16 mouse cellular contexts compared by ENCODE assay signal in the genomic region with DNA sequence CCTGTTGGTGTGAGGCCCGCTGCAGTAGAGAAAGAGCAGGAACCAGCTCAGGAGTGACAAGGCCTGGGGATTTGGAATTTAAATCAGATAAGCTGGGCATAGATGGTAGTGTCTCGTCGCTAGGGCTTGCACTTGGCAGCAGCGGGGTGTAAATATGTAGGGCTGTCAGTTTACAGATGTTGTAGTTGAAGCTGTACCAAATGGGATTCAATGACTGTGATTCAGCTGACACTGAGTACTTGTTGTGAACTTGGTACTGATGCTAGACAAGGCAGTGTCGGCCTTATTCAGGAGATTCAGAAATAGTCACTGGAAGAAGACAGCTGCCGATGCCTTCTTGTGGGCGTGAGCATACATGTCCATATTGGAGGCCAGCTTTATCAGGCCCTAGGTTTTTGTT. TPM values are rescaled to one million over a fixed set of nuclear protein-coding genes. Genes with fewer than 3 reads are reported as not detected.
DNase-seq lines count a peak whose midpoint lies in the region; ATAC-seq and TF ChIP-seq lines count a peak whose summit lies in the region.
"Had no signal": no experiment of that assay in that cellular context is flagged by ENCODE, and none has a peak within 500 bp of the region (broad histone marks: within the 10 kb centered on the region; RNA-seq: fewer than 3 reads in every experiment).

No protein-coding gene starts in this region.

- H3K4me2 ChIP-seq in hindbrain, postnatal 0 days (ENCODE audit: low read depth, low read length): no peak overlapping the region
- no peak overlapping the region for H3K4me2 ChIP-seq in hindbrain, embryonic 13.5 days
- no peak overlapping the region for H3K4me2 ChIP-seq in neural tube, embryonic 13.5 days
- H3K4me2 ChIP-seq in neural tube, embryonic 15.5 days: no peak overlapping the region
- H3K4me2 ChIP-seq: heart, embryonic 11.5 days; hindbrain, embryonic 14.5 days; limb, embryonic 13.5 days had no signal

- peaks cover 4% of the 10 kb centered on the region; the same call in 1 of the 2 replicates for H3K4me1 ChIP-seq in hindbrain, postnatal 0 days (ENCODE audit: insufficient read depth, low read length)
- H3K4me1 ChIP-seq in hindbrain, embryonic 13.5 days (replicated peaks): peaks cover 13% of the 10 kb centered on the region
- peaks cover 15% of the 10 kb centered on the region for H3K4me1 ChIP-seq in neural tube, embryonic 13.5 days (replicated peaks)
- H3K4me1 ChIP-seq in neural tube, embryonic 15.5 days: peaks cover 11% of the 10 kb centered on the region

- no peaks in the 10 kb centered on the region for H3K9me3 ChIP-seq in hindbrain, postnatal 0 days (ENCODE audit: low read length)
- H3K9me3 ChIP-seq in hindbrain, embryonic 13.5 days: no peaks in the 10 kb centered on the region
- no peaks in the 10 kb centered on the region for H3K9me3 ChIP-seq in neural tube, embryonic 13.5 days
- no peaks in the 10 kb centered on the region for H3K9me3 ChIP-seq in neural tube, embryonic 15.5 days (replicated peaks)
- H3K9me3 ChIP-seq: limb, embryonic 13.5 days; midbrain, embryonic 10.5 days had no signal

- 67% methylated on average over 7 of the region's 7 CpGs for WGBS in hindbrain, postnatal 0 days
- WGBS in hindbrain, embryonic 13.5 days: 89% methylated on average over 7 of the region's 7 CpGs
- WGBS in neural tube, embryonic 13.5 days: 78% methylated on average over 7 of the region's 7 CpGs
- 72% methylated on average over 7 of the region's 7 CpGs for WGBS in neural tube, embryonic 15.5 days

- no peak overlapping the region for H3K4me3 ChIP-seq in hindbrain, postnatal 0 days (ENCODE audit: low read length)
- no peak overlapping the region for H3K4me3 ChIP-seq in hindbrain, embryonic 13.5 days
- H3K4me3 ChIP-seq in neural tube, embryonic 13.5 days: no peak overlapping the region
- H3K4me3 ChIP-seq in neural tube, embryonic 15.5 days (replicated peaks): no peak overlapping the region
- H3K4me3 ChIP-seq: limb, embryonic 13.5 days; midbrain, embryonic 10.5 days had no signal

- no peak overlapping the region for H3K27ac ChIP-seq in hindbrain, postnatal 0 days
- no peak overlapping the region for H3K27ac ChIP-seq in hindbrain, embryonic 13.5 days
- peak overlapping the region; percentile 13; the same call in 1 of the 2 replicates for H3K27ac ChIP-seq in neural tube, embryonic 13.5 days (replicated peaks)
- peak overlapping the region; percentile 38 for H3K27ac ChIP-seq in neural tube, embryonic 15.5 days (replicated peaks)
- H3K27ac ChIP-seq: hindbrain, embryonic 14.5 days; limb, embryonic 13.5 days; midbrain, embryonic 10.5 days had no signal

- no peak overlapping the region for H3K9ac ChIP-seq in hindbrain, postnatal 0 days (replicated peaks; ENCODE audit: low read length)
- no peak overlapping the region for H3K9ac ChIP-seq in hindbrain, embryonic 13.5 days
- no peak overlapping the region for H3K9ac ChIP-seq in neural tube, embryonic 13.5 days
- no peak overlapping the region for H3K9ac ChIP-seq in neural tube, embryonic 15.5 days (replicated peaks)
- H3K9ac ChIP-seq: hindbrain, embryonic 14.5 days; limb, embryonic 13.5 days had no signal

- TF ChIP-seq CTCF in hindbrain, postnatal 0 days (IDR thresholded peaks at IDR 0.05; ENCODE audit: low read depth): no peak

- no peaks in the 10 kb centered on the region for H3K36me3 ChIP-seq in hindbrain, postnatal 0 days (ENCODE audit: insufficient read depth, low read length)
- no peaks in the 10 kb centered on the region for H3K36me3 ChIP-seq in hindbrain, embryonic 13.5 days
- H3K36me3 ChIP-seq in neural tube, embryonic 13.5 days: peaks cover under 1% of the 10 kb centered on the region; the same call in 1 of the 2 replicates
- no peaks in the 10 kb centered on the region for H3K36me3 ChIP-seq in neural tube, embryonic 15.5 days
- H3K36me3 ChIP-seq: limb, embryonic 13.5 days; midbrain, embryonic 10.5 days had no signal

- H3K27me3 ChIP-seq in hindbrain, postnatal 0 days (ENCODE audit: insufficient read depth, low read length): no peaks in the 10 kb centered on the region
- no peaks in the 10 kb centered on the region for H3K27me3 ChIP-seq in hindbrain, embryonic 13.5 days
- H3K27me3 ChIP-seq in neural tube, embryonic 13.5 days: no peaks in the 10 kb centered on the region; the same call in 1 of the 2 replicates
- no peaks in the 10 kb centered on the region for H3K27me3 ChIP-seq in neural tube, embryonic 15.5 days (replicated peaks)
- H3K27me3 ChIP-seq: limb, embryonic 13.5 days; Patski had no signal

- ATAC-seq in hindbrain, postnatal 0 days: no peak
- no peak for ATAC-seq in hindbrain, embryonic 13.5 days (ENCODE audit: low FRiP score)
- ATAC-seq in neural tube, embryonic 13.5 days (ENCODE audit: low read depth): no peak
- no peak for ATAC-seq in neural tube, embryonic 15.5 days (ENCODE audit: low FRiP score)
- ATAC-seq: Patski had no signal

- intact Hi-C loops in gastrocnemius, postnatal 36 days (cut with DNase I): no loop called here

- peak; percentile 52 for DNase-seq in gastrocnemius, adult 18-20 months (ENCODE audit: low spot score)
- no peak for DNase-seq in gastrocnemius, postnatal 36 days
- DNase-seq in hindbrain, postnatal 0 days (ENCODE audit: low spot score): peak; percentile 3
- DNase-seq in neural tube, embryonic 10.5 days (ENCODE audit: extremely low spot score, low spot score): no peak
- DNase-seq in embryo, embryonic 10.5 days (ENCODE audit: low spot score): no peak
- DNase-seq: cerebellum, postnatal 14 days; kidney, adult 18-20 months; kidney, postnatal 14 days had no signal

RNA-seq across cellular contexts. Expression of a gene that starts 5.8 kb away (rescaled TPM):
- 10 to 100 TPM; 35.9 to 52.2 TPM for total RNA-seq in gastrocnemius, adult 18-20 months (2021)
- total RNA-seq in gastrocnemius, postnatal 36 days (2021): 10 to 100 TPM; 55.9 to 65.8 TPM
- total RNA-seq in hindbrain, postnatal 0 days (2014; rRNA removed): 8.1 and 11.2 TPM in 2 replicates
- polyA plus RNA-seq in hindbrain, postnatal 0 days (2015; fragmentation: Nextera tagmentation; extraction: Ambion mirVana): 18.9 and 20.0 TPM in 2 replicates
- 24.0 and 25.5 TPM in 2 replicates for polyA plus RNA-seq in hindbrain, embryonic 13.5 days (2015; fragmentation: Nextera tagmentation; extraction: Ambion mirVana)
- 30.2 and 34.1 TPM in 2 replicates for polyA plus RNA-seq in neural tube, embryonic 13.5 days (2015; fragmentation: Nextera tagmentation; extraction: Ambion mirVana)
- polyA plus RNA-seq in neural tube, embryonic 15.5 days (2015; fragmentation: Nextera tagmentation; extraction: Ambion mirVana): 27.5 and 27.8 TPM in 2 replicates

RNA-seq across cellular contexts. Expression of a gene that starts 39.9 kb away (rescaled TPM):
- total RNA-seq in gastrocnemius, adult 18-20 months (2021): 1 to 10 TPM; 8.8 to 10.0 TPM
- total RNA-seq in gastrocnemius, postnatal 36 days (2021): 10 to 100 TPM in 1 of 2 experiments, 1 to 10 TPM in 1; 8.2 to 10.9 TPM
- total RNA-seq in hindbrain, postnatal 0 days (2014; rRNA removed): 7.8 and 11.1 TPM in 2 replicates
- 8.7 and 10.1 TPM in 2 replicates for polyA plus RNA-seq in hindbrain, postnatal 0 days (2015; fragmentation: Nextera tagmentation; extraction: Ambion mirVana)
- 15.8 and 18.7 TPM in 2 replicates for polyA plus RNA-seq in hindbrain, embryonic 13.5 days (2015; fragmentation: Nextera tagmentation; extraction: Ambion mirVana)
- 15.7 and 16.2 TPM in 2 replicates for polyA plus RNA-seq in neural tube, embryonic 13.5 days (2015; fragmentation: Nextera tagmentation; extraction: Ambion mirVana)
- polyA plus RNA-seq in neural tube, embryonic 15.5 days (2015; fragmentation: Nextera tagmentation; extraction: Ambion mirVana): 13.5 and 13.6 TPM in 2 replicates

RNA-seq across cellular contexts. Expression of a gene that starts 48.4 kb away (rescaled TPM):
- total RNA-seq in gastrocnemius, adult 18-20 months (2021): 1 to 10 TPM; 5.7 to 8.4 TPM
- 10 to 100 TPM; 12.7 to 13.8 TPM for total RNA-seq in gastrocnemius, postnatal 36 days (2021)
- total RNA-seq in hindbrain, postnatal 0 days (2014; rRNA removed): 53.1 and 58.7 TPM in 2 replicates
- 50.9 and 52.1 TPM in 2 replicates for polyA plus RNA-seq in hindbrain, postnatal 0 days (2015; fragmentation: Nextera tagmentation; extraction: Ambion mirVana)
- 56.4 and 59.9 TPM in 2 replicates for polyA plus RNA-seq in hindbrain, embryonic 13.5 days (2015; fragmentation: Nextera tagmentation; extraction: Ambion mirVana)
- polyA plus RNA-seq in neural tube, embryonic 13.5 days (2015; fragmentation: Nextera tagmentation; extraction: Ambion mirVana): 64.0 and 65.9 TPM in 2 replicates
- polyA plus RNA-seq in neural tube, embryonic 15.5 days (2015; fragmentation: Nextera tagmentation; extraction: Ambion mirVana): 55.9 and 57.2 TPM in 2 replicates

Comparison
In these comparisons a context has a peak if more than half of its experiments do, and no peak if none do; other contexts are left out.
1. DNase-seq: peak in gastrocnemius, adult 18-20 months (single experiment) and hindbrain, postnatal 0 days (single experiment); none in gastrocnemius, postnatal 36 days (0 of 2), neural tube, embryonic 10.5 days (single experiment) and embryo, embryonic 10.5 days (single experiment).
2. H3K27ac ChIP-seq: peak in neural tube, embryonic 13.5 days (single experiment) and neural tube, embryonic 15.5 days (single experiment); none in hindbrain, postnatal 0 days (single experiment) and hindbrain, embryonic 13.5 days (single experiment).